Mouse (Mus musculus): Measurements from ENCODE around the gene Lpcat1. TPM values are rescaled to one million over a fixed set of nuclear protein-coding genes. Genes with fewer than 3 reads are reported as not detected.

Gene Lpcat1
- 39.8 and 45.0 TPM in 2 replicates for polyA plus RNA-seq (2014; fragmentation: Nextera tagmentation; extraction: Ambion mirVana)

DNA sequence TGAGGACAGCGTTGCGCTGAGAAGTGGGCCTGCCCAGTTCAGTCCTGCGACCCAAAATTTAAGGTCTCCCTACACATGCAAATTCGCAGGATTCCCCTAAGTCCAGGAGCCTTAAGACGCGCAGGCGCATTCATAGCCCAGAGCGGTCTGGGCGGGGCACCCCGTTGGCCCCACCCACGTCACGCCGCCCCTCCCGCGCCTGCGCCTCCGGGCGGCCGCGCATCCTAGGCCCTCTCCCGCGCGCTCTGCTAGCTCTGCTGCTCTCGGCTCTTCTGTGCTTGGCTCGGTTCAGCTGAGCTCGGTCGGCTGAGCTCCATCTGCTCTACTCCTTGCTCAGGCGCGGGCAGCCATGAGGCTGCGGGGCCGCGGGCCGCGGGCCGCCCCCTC, at the start of gene Lpcat1:
Gene Lpcat1, plus strand, starts transcription at position 164 of the 387 bp plus-strand sequence.
- no peaks in the 10 kb centered on the region for H3K27me3 ChIP-seq (ENCODE audit: control insufficient read depth, insufficient read depth, low read length)
- peak within 1 kb of the TSS; percentile 93 for H3K9ac ChIP-seq (ENCODE audit: low read depth, low read length)
- H3K9me3 ChIP-seq (ENCODE audit: control insufficient read depth, low read length): no peaks in the 10 kb centered on the region
- no peaks in the 10 kb centered on the region; the same call in 1 of the 2 replicates for H3K36me3 ChIP-seq (ENCODE audit: control insufficient read depth, insufficient read depth, low read length)
- peak within 1 kb of the TSS; percentile 91 for H3K4me2 ChIP-seq (replicated peaks; ENCODE audit: low read depth, low read length)
- ATAC-seq (ENCODE audit: low FRiP score, low TSS enrichment): peak; percentile 97
- H3K27ac ChIP-seq (ENCODE audit: low read depth, low read length): peak within 1 kb of the TSS; percentile 97
- H3K4me3 ChIP-seq (ENCODE audit: low read length): peak within 1 kb of the TSS; percentile 91
- under 1% methylated on average over 31 of the region's 35 CpGs for WGBS
- H3K4me1 ChIP-seq (ENCODE audit: control insufficient read depth, insufficient read depth, low read length): peaks cover 15% of the 10 kb centered on the region; the same call in 1 of the 2 replicates

DNA sequence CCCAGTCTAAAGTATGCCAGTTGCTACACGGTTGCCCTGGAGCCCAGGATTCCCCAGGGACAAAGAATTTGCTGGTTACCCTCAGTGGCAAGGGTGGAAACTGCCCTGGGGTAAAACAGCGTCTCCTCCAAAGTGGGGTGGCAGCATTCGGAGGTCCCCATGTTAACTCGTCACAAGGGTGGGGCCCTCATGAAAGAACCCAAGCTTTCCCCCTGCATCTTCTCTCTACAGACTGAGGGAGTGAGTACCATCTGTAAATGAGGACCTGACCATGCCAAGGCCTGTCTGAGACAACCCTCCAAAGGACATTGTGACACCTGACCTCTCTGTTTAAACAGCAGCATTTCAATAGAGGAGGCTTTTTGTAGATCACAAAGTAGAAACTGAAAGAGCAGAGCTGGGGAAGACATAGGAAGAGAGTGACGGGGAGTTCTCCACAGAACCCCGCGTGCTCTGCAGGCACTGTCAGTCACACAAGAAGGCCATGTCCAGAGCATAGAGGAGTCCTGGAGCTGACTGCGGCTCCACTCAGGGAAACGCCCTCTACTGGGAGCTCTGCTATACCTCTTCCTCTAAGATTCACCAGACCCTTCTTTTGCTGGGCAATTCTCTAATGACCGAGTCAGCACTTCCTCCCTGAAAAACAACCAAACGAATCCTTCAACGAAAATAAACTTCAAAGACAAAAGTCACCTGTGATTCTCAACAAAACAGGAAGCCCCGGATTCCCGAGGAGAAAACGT, 49.3 kb upstream of the Lpcat1 start:
- Histone ChIP-seq H3K36me3 (ENCODE audit: control insufficient read depth, insufficient read depth, low read length) (no peaks in the 10 kb centered on the region), H3K4me3 (ENCODE audit: low read length) (no peak overlapping the region), H3K27me3 (ENCODE audit: control insufficient read depth, insufficient read depth, low read length) (no peaks in the 10 kb centered on the region), H3K9ac (ENCODE audit: low read depth, low read length) (no peak overlapping the region), H3K27ac (ENCODE audit: low read depth, low read length) (no peak overlapping the region), H3K4me1 (ENCODE audit: control insufficient read depth, insufficient read depth, low read length) (no peaks in the 10 kb centered on the region), H3K4me2 (replicated peaks; ENCODE audit: low read depth, low read length) (no peak overlapping the region), H3K9me3 (ENCODE audit: control insufficient read depth, low read length) (no peaks in the 10 kb centered on the region)
- 38% methylated on average over 15 of the region's 15 CpGs for WGBS
- no peak for ATAC-seq (ENCODE audit: low FRiP score, low TSS enrichment)

DNA sequence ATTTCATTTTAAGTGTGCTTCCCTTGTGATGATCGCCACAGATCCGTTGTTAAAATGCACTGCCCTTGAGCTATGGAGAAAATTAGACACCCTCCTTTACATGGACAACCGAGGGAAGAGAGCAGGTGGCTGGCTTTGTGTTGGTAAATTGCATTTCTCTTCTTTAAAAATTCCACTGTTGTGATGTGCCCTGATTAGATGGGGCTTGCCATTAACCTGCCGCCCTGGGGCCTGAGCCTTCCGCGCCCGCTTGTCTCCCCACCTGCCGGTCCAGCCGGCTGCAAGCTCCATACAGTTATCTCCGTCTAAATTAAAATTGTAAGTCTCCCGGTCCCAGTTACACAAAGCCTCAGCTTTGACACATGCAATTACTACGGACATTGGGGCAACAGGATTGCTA, 48.7 kb upstream of the Lpcat1 start:
- no peak overlapping the region for H3K27ac ChIP-seq (ENCODE audit: low read depth, low read length)
- no peak for ATAC-seq (ENCODE audit: low FRiP score, low TSS enrichment)

DNA sequence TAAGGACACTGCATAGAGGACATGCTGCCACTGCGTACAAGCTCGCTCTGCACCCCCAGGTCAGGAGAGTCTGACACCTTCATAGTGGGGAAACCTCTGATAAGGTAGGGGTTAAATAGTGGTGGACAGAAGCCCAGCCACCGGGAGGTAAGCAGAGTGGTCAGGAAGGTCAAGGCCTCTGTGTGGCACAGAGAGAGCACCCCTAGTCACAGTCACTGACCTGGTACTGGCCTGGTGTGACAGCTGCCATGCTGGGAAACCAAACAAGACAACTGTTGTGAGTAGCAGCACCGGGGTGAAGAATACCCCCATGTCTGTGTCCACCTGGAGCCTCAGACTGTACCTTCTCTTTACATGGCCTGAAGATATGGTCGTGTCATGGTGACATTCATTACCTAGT, 47.8 kb upstream of the Lpcat1 start:
- WGBS: 71% methylated on average over 5 of the region's 5 CpGs
- H3K9ac ChIP-seq (ENCODE audit: low read depth, low read length): no peak overlapping the region
- H3K4me1 ChIP-seq (ENCODE audit: control insufficient read depth, insufficient read depth, low read length): no peaks in the 10 kb centered on the region
- H3K27me3 ChIP-seq (ENCODE audit: control insufficient read depth, insufficient read depth, low read length): no peaks in the 10 kb centered on the region
- H3K9me3 ChIP-seq (ENCODE audit: control insufficient read depth, low read length): no peaks in the 10 kb centered on the region
- no peak overlapping the region for H3K4me3 ChIP-seq (ENCODE audit: low read length)
- no peak for ATAC-seq (ENCODE audit: low FRiP score, low TSS enrichment)
- no peak overlapping the region for H3K27ac ChIP-seq (ENCODE audit: low read depth, low read length)
- no peaks in the 10 kb centered on the region for H3K36me3 ChIP-seq (ENCODE audit: control insufficient read depth, insufficient read depth, low read length)
- H3K4me2 ChIP-seq (replicated peaks; ENCODE audit: low read depth, low read length): no peak overlapping the region

More for the DNA sequence above, 48.7 kb upstream of the Lpcat1 start:
- Histone ChIP-seq H3K9me3 (ENCODE audit: control insufficient read depth, low read length) (no peaks in the 10 kb centered on the region), H3K9ac (ENCODE audit: low read depth, low read length) (no peak overlapping the region), H3K27me3 (ENCODE audit: control insufficient read depth, insufficient read depth, low read length) (no peaks in the 10 kb centered on the region), H3K36me3 (ENCODE audit: control insufficient read depth, insufficient read depth, low read length) (no peaks in the 10 kb centered on the region), H3K4me2 (replicated peaks; ENCODE audit: low read depth, low read length) (no peak overlapping the region), H3K4me1 (ENCODE audit: control insufficient read depth, insufficient read depth, low read length) (no peaks in the 10 kb centered on the region), H3K4me3 (ENCODE audit: low read length) (no peak overlapping the region)
- WGBS: 59% methylated on average over 12 of the region's 12 CpGs

DNA sequence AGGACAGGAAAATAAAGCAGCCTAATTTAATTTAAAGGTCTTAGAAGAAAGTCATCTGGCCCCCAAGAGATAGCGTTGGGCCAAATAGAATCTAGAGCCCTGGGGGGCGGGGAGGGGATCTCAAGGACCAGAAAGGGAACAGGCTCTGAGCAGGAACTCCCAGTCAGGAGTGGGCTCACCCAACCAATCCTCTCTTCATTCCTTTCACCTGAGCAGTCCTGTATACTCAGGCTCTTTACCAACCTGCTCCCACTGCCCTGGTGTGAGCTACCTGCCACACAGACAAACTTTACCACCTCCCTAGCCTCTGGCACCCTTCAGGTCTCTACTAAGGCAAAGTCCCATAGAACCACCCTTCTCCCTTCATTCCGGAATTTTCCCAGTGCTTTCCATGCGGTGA, 44.0 kb upstream of the Lpcat1 start:
- no peak for ATAC-seq (ENCODE audit: low FRiP score, low TSS enrichment)
- 76% methylated on average over 4 of the region's 4 CpGs for WGBS

DNA sequence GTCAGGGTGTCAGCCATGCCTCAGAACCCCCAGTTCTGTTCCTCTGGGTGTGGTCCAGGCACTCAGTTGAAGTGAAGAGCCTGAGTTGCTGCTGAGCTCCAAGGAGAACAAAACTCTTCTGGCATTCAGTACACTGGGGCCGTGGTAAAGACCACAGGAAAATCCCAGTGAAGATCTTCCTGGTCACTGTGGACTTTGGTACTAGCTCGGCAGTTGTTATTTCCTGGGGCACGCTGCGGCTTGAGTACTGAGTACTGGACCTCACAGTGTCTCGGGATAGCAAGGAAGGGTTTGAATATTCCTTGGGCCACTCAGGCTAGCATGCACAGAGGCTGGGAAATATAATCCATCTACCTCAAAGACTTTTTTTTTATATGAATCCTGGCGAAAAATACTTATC, 42.0 kb upstream of the Lpcat1 start:
- Histone ChIP-seq H3K27me3 (ENCODE audit: control insufficient read depth, insufficient read depth, low read length) (no peaks in the 10 kb centered on the region), H3K27ac (ENCODE audit: low read depth, low read length) (no peak overlapping the region), H3K36me3 (ENCODE audit: control insufficient read depth, insufficient read depth, low read length) (no peaks in the 10 kb centered on the region), H3K9ac (ENCODE audit: low read depth, low read length) (no peak overlapping the region), H3K4me2 (replicated peaks; ENCODE audit: low read depth, low read length) (no peak overlapping the region), H3K9me3 (ENCODE audit: control insufficient read depth, low read length) (no peaks in the 10 kb centered on the region), H3K4me3 (ENCODE audit: low read length) (no peak overlapping the region), H3K4me1 (ENCODE audit: control insufficient read depth, insufficient read depth, low read length) (no peaks in the 10 kb centered on the region)
- WGBS: 77% methylated on average over 6 of the region's 6 CpGs
- ATAC-seq (ENCODE audit: low FRiP score, low TSS enrichment): no peak

More for the DNA sequence above, 44.0 kb upstream of the Lpcat1 start:
- H3K4me3 ChIP-seq (ENCODE audit: low read length): no peak overlapping the region
- H3K36me3 ChIP-seq (ENCODE audit: control insufficient read depth, insufficient read depth, low read length): no peaks in the 10 kb centered on the region
- H3K27me3 ChIP-seq (ENCODE audit: control insufficient read depth, insufficient read depth, low read length): no peaks in the 10 kb centered on the region
- H3K27ac ChIP-seq (ENCODE audit: low read depth, low read length): no peak overlapping the region
- H3K4me1 ChIP-seq (ENCODE audit: control insufficient read depth, insufficient read depth, low read length): no peaks in the 10 kb centered on the region
- H3K4me2 ChIP-seq (replicated peaks; ENCODE audit: low read depth, low read length): no peak overlapping the region
- H3K9me3 ChIP-seq (ENCODE audit: control insufficient read depth, low read length): no peaks in the 10 kb centered on the region
- H3K9ac ChIP-seq (ENCODE audit: low read depth, low read length): no peak overlapping the region

DNA sequence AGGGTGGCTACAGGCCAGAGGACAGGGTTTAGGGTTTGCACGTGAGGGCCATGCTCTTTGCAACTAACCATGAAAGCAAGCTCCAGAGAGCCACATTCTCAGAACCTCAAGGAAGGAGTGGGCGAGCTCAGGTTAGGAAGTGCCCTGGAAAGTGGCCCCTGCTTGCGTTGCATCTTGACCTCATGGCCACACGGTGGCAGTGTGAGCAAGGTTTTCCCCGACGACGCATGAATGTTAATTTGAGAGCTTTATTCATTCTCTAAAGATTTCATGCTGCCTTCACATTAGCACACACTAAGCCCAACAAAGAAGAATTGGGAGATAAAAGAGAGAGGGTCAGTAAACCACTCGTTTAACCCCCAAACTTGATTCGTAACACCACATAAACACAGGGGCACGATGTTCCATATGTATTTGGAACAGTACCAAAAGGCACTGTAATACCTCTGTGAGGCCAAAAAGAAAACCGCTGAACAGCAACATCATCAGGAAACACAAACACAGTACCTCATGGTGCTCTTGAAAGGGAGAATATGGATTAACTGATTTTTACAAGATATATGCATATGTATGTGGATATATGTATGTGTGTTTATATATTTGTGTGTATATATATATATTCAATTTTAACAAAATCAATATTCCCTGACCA, 41.0 kb upstream of the Lpcat1 start:
- H3K9ac ChIP-seq (ENCODE audit: low read depth, low read length): no peak overlapping the region
- WGBS: 9% methylated on average over 11 of the region's 11 CpGs

DNA sequence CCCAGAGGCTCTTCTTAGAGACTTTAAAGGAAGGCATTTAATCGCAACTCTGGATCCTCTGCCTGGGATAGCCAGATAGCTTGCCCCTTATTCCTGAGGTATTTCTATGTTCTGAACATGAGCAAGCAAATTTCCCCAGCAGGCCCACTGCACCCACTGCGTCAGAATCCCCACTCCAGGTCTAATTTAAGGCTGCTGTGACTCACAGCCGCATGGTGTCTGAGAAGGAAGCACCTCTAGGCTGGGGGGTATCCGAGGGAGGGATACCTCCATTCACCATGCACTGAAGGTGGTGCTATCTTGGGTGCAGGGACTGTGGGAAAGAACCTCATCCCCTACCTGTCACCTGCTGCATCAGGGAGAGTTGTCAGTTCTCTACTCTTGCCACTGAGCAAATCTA, 40.4 kb upstream of the Lpcat1 start:
- Histone ChIP-seq H3K4me1 (ENCODE audit: control insufficient read depth, insufficient read depth, low read length) (no peaks in the 10 kb centered on the region), H3K4me3 (ENCODE audit: low read length) (no peak overlapping the region), H3K9me3 (ENCODE audit: control insufficient read depth, low read length) (no peaks in the 10 kb centered on the region), H3K36me3 (ENCODE audit: control insufficient read depth, insufficient read depth, low read length) (no peaks in the 10 kb centered on the region), H3K9ac (ENCODE audit: low read depth, low read length) (no peak overlapping the region), H3K27ac (ENCODE audit: low read depth, low read length) (no peak overlapping the region), H3K4me2 (replicated peaks; ENCODE audit: low read depth, low read length) (no peak overlapping the region), H3K27me3 (ENCODE audit: control insufficient read depth, insufficient read depth, low read length) (no peaks in the 10 kb centered on the region)
- WGBS: 85% methylated on average over 4 of the region's 4 CpGs
- ATAC-seq (ENCODE audit: low FRiP score, low TSS enrichment): no peak

More for the DNA sequence above, 41.0 kb upstream of the Lpcat1 start:
- no peak overlapping the region for H3K4me3 ChIP-seq (ENCODE audit: low read length)
- no peaks in the 10 kb centered on the region for H3K27me3 ChIP-seq (ENCODE audit: control insufficient read depth, insufficient read depth, low read length)
- H3K4me2 ChIP-seq (replicated peaks; ENCODE audit: low read depth, low read length): no peak overlapping the region
- no peaks in the 10 kb centered on the region for H3K4me1 ChIP-seq (ENCODE audit: control insufficient read depth, insufficient read depth, low read length)
- no peak overlapping the region for H3K27ac ChIP-seq (ENCODE audit: low read depth, low read length)
- no peak for ATAC-seq (ENCODE audit: low FRiP score, low TSS enrichment)
- H3K9me3 ChIP-seq (ENCODE audit: control insufficient read depth, low read length): no peaks in the 10 kb centered on the region
- no peaks in the 10 kb centered on the region for H3K36me3 ChIP-seq (ENCODE audit: control insufficient read depth, insufficient read depth, low read length)

DNA sequence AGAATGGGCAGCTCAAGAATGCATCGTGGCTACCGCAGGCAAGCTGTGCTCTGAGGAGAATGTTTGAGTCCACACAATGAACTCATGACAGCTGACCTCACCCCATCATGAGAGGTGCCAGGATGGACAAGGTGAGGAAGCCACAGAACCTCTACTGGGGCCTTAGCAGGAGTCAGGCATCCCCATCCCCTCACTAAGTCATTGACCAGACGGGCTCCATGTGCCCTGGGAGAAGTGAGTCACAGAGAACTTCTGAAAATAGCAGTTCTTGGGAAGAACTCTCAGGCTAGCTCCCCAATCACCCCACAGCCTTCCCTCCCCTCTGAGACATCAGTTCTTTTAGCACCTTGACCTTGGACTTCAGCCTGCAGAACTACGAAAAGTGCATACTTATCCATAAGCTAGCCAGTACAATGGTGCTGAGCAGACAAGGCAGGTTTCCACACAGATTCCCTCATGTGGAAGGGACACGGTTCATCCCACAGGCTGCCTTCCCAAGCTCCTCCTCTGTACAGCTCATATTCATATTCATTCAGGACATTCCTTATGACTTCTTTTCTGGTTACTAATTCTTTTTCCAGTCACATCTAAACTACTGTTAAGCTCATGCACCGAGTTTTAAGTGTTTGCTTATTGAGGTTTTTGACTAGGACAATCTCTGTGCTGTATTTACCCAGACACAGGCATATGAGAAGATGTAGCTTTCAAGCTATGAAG, 37.2 kb upstream of the Lpcat1 start:
- Histone ChIP-seq H3K36me3 (ENCODE audit: control insufficient read depth, insufficient read depth, low read length) (no peaks in the 10 kb centered on the region), H3K4me1 (ENCODE audit: control insufficient read depth, insufficient read depth, low read length) (no peaks in the 10 kb centered on the region), H3K27me3 (ENCODE audit: control insufficient read depth, insufficient read depth, low read length) (no peaks in the 10 kb centered on the region), H3K4me3 (ENCODE audit: low read length) (no peak overlapping the region), H3K27ac (ENCODE audit: low read depth, low read length) (no peak overlapping the region), H3K9me3 (ENCODE audit: control insufficient read depth, low read length) (no peaks in the 10 kb centered on the region), H3K4me2 (replicated peaks; ENCODE audit: low read depth, low read length) (no peak overlapping the region), H3K9ac (ENCODE audit: low read depth, low read length) (no peak overlapping the region)
- 86% methylated on average over 6 of the region's 6 CpGs for WGBS
- ATAC-seq (ENCODE audit: low FRiP score, low TSS enrichment): no peak
